Mouse (Mus musculus) G1E (cell line): ENCODE data around the gene Macrod2. TPM values are rescaled to one million over a fixed set of nuclear protein-coding genes. Genes with fewer than 3 reads are reported as not detected.

Experiments used
- ATAC-seq: 2 replicates; pipeline ENCODE4 v1.8.0; 2016; ENCODE audit warnings: mild to moderate bottlenecking; ENCODE audit not compliant: insufficient number of reproducible peaks, poor library complexity, low FRiP score, severe bottlenecking; ENCODE audit errors: extremely low read depth
- DNase-seq: peaks from one replicate; pipeline ENCODE4 v3.0.0; 2012; ENCODE audit warnings: low spot score
- H3K27me3 ChIP-seq: 2 replicates; pipeline ENCODE4 v1.6.1; 2012; ENCODE audit warnings: mild to moderate bottlenecking, low read length, inconsistent platforms; ENCODE audit not compliant: insufficient read depth
- H3K36me3 ChIP-seq: replicated peaks from 2 replicates; pipeline ENCODE3; 2012; ENCODE audit warnings: mild to moderate bottlenecking, inconsistent platforms
- H3K4me1 ChIP-seq: 2 replicates; pipeline ENCODE4 v1.6.1; 2012; ENCODE audit warnings: low read depth, low read length, inconsistent platforms, mixed read lengths; ENCODE audit not compliant: insufficient read depth
- H3K4me3 ChIP-seq: 2 replicates; pipeline ENCODE4 v1.5.1; 2012; ENCODE audit warnings: low read depth, mild to moderate bottlenecking, inconsistent platforms, low read length, moderate library complexity, mixed read lengths
- H3K9me3 ChIP-seq: replicated peaks from 2 replicates; pipeline ENCODE4 v1.6.1; 2012; ENCODE audit warnings: inconsistent platforms
- CTCF ChIP-seq: IDR thresholded peaks from 2 replicates; pipeline ENCODE4 v1.5.1; 2012; ENCODE audit warnings: low read depth, low read length, inconsistent platforms, mixed read lengths
- GATA1 ChIP-seq: IDR thresholded peaks from 2 replicates; pipeline ENCODE4 v1.6.1; 2012; ENCODE audit warnings: borderline replicate concordance, low read length, inconsistent platforms, mixed read lengths
- GATA2 ChIP-seq: IDR thresholded peaks from 2 replicates; pipeline ENCODE4 v1.6.1; 2012; ENCODE audit warnings: low read depth, low read length, inconsistent platforms, borderline replicate concordance
- POLR2AphosphoS5 ChIP-seq: IDR thresholded peaks from 2 replicates; pipeline ENCODE4 v1.6.1; 2012; ENCODE audit warnings: low read depth, low read length, inconsistent platforms; ENCODE audit not compliant: insufficient replicate concordance
- TAL1 ChIP-seq: conservative IDR thresholded peaks from 2 replicates; pipeline ENCODE4 v1.6.1; 2012; ENCODE audit warnings: low read depth, low read length, inconsistent platforms, mixed read lengths
- polyA plus RNA-seq: library from polyadenylated mRNA; stranded (reverse); fragments of >175 nt; gene quantifications from 2 replicates; pipeline ENCODE4 v1.2.3, GENCODE M21; 2012
- total RNA-seq, 2 experiments: library from RNA; stranded (forward) in 1 of 2; stranded (reverse) in 1 of 2; fragments of 200-1000 nt in 1 of 2; fragments of >200 nt in 1 of 2; fragmentation: Nextera tagmentation in 1 of 2; gene quantifications; 2 replicates each; pipeline ENCODE4 v1.2.3; 2014 to 2017

Macrod2 gene
- total and polyA plus RNA-seq, 3 experiments, result 0.38 TPM; not detected in 2

GRCm38 (mm10) chr2:140778212-140778611, 383.1 kb downstream of the Macrod2 start:
- Histone ChIP-seq H3K36me3 (no peaks in the 10 kb centered on the region), H3K9me3 (0 out of 2 replicates have a peak, but pooled peaks cover 1% of the 10 kb centered on the region), H3K27me3 (no peaks in the 10 kb centered on the region), H3K4me3 (no peak overlapping the region), H3K4me1 (peaks cover 19% of the 10 kb centered on the region)
- TF ChIP-seq GATA2, result no peak
- TF ChIP-seq POLR2AphosphoS5, result no peak
- DNase-seq, result no peak
- no peak for ATAC-seq

GRCm38 (mm10) chr2:140783041-140783440, 387.9 kb downstream of the Macrod2 start:
- no peak for ATAC-seq
- H3K9me3 ChIP-seq, result no peaks in the 10 kb centered on the region
- no peaks in the 10 kb centered on the region for H3K27me3 ChIP-seq
- no peak overlapping the region for H3K4me3 ChIP-seq
- no peaks in the 10 kb centered on the region for H3K36me3 ChIP-seq
- H3K4me1 ChIP-seq, result peaks cover 38% of the 10 kb centered on the region
- no peak for TF ChIP-seq TAL1
- TF ChIP-seq POLR2AphosphoS5, result no peak
- no peak for TF ChIP-seq GATA1
- TF ChIP-seq GATA2, result no peak
- no peak for TF ChIP-seq CTCF
- no peak for DNase-seq

GRCm38 (mm10) chr2:140784626-140785025, 389.5 kb downstream of the Macrod2 start:
- Histone ChIP-seq H3K9me3 (no peaks in the 10 kb centered on the region), H3K4me1 (peaks cover 33% of the 10 kb centered on the region), H3K36me3 (no peaks in the 10 kb centered on the region), H3K27me3 (no peaks in the 10 kb centered on the region), H3K4me3 (no peak overlapping the region)
- peak; percentile 91 for ATAC-seq
- TF ChIP-seq POLR2AphosphoS5 (no peak), TAL1 (peak; percentile 55)
- peak; percentile 9 for DNase-seq

GRCm38 (mm10) chr2:140790363-140790762, 395.3 kb downstream of the Macrod2 start:
- Histone ChIP-seq H3K4me3 (no peak overlapping the region), H3K9me3 (no peaks in the 10 kb centered on the region), H3K4me1 (peaks cover 18% of the 10 kb centered on the region), H3K27me3 (no peaks in the 10 kb centered on the region), H3K36me3 (no peaks in the 10 kb centered on the region)
- TF ChIP-seq CTCF (no peak), GATA2 (no peak), TAL1 (no peak), POLR2AphosphoS5 (no peak), GATA1 (no peak)
- ATAC-seq, result peak; percentile 40; the same call in 1 of the 2 replicates
- DNase-seq, result no peak

GRCm38 (mm10) chr2:140793886-140794608, 398.9 kb downstream of the Macrod2 start:
- DNase-seq (no peak), ATAC-seq (peak; percentile 56)
- Histone ChIP-seq H3K9me3 (no peaks in the 10 kb centered on the region), H3K4me1 (peaks cover 11% of the 10 kb centered on the region), H3K4me3 (no peak overlapping the region), H3K36me3 (no peaks in the 10 kb centered on the region), H3K27me3 (no peaks in the 10 kb centered on the region)
- TF ChIP-seq CTCF, result no peak
- TF ChIP-seq GATA2, result no peak
- TF ChIP-seq POLR2AphosphoS5, result no peak
- no peak for TF ChIP-seq TAL1
- TF ChIP-seq GATA1, result no peak

- 0 out of 2 replicates have a peak, but pooled peaks cover 1% of the 10 kb centered on the region for H3K9me3 ChIP-seq
- no peaks in the 10 kb centered on the region for H3K27me3 ChIP-seq
- no peaks in the 10 kb centered on the region for H3K4me1 ChIP-seq
- ATAC-seq, result no peak
- no peak overlapping the region for H3K4me3 ChIP-seq
- no peak for DNase-seq
- TF ChIP-seq GATA2 (no peak), CTCF (no peak), POLR2AphosphoS5 (no peak), GATA1 (no peak), TAL1 (no peak)
- no peaks in the 10 kb centered on the region for H3K36me3 ChIP-seq
Measured at GRCm38 (mm10) chr2:140811693-140812092, 416.6 kb downstream of the Macrod2 start.

GRCm38 (mm10) chr2:140819391-140820120, 424.4 kb downstream of the Macrod2 start:
- Histone ChIP-seq H3K36me3 (no peaks in the 10 kb centered on the region), H3K4me3 (no peak overlapping the region), H3K27me3 (no peaks in the 10 kb centered on the region), H3K4me1 (no peaks in the 10 kb centered on the region), H3K9me3 (no peaks in the 10 kb centered on the region)
- DNase-seq, result no peak
- ATAC-seq, result 0 out of 2 replicates have a peak, but pooled peaks have one; percentile 22
- TF ChIP-seq GATA2 (no peak), POLR2AphosphoS5 (no peak), CTCF (no peak), TAL1 (no peak)
